Mouse (Mus musculus) cerebellum, postnatal 25 days (tissue): ENCODE results near the gene Myl6.
A peak's percentile ranks its signal among the peaks of the same experiment; 100 is the strongest.

Source experiments
- DNase-seq, 2 experiments: peaks; one replicate each; pipeline ENCODE4 v3.0.0; 2021; ENCODE audit warnings: mixed read lengths in 2 of 2

Gene Myl6

GRCm38 (mm10) chr10:128489380-128489779 is 4.6 kb downstream of the Myl6 start:
- no peak for DNase-seq

- DNase-seq, result no peak
Measured at GRCm38 (mm10) chr10:128488776-128489175, 5.2 kb downstream of the Myl6 start.

DNA sequence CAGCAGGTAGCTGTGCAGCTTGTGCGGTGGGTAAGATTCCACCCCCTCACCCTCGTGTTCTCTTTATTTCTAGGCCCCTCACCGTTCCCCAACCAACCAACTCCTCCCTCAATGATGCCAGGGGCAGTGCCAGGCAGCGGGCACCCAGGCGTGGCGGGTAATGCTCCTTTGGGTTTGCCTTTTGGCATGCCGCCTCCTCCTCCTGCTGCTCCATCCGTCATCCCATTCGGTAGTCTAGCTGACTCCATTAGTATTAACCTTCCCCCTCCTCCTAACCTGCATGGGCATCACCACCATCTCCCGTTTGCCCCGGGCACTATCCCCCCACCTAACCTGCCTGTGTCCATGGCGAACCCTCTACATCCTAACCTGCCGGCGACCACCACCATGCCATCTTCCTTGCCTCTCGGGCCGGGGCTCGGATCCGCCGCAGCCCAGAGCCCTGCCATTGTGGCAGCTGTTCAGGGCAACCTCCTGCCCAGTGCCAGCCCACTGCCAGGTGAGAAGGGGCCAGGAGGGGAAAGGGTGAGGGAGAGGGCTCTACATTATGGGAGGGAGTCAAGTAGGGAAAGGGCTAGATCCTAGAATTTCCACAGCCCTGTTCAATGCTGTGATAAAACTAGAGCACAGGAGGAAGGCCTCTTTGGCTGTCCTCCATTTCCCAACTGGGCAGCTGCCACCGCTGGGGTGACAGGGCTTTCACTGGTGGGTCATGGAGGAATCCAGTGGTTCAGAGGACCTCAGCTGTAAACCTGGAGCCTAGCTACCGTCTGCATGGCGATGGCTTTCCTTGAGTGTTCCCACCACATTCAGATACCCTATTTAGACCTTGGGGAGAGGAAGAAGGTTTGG is 5.9 kb downstream of the Myl6 start:
- DNase-seq, result peak; percentile 77 to 85

DNA sequence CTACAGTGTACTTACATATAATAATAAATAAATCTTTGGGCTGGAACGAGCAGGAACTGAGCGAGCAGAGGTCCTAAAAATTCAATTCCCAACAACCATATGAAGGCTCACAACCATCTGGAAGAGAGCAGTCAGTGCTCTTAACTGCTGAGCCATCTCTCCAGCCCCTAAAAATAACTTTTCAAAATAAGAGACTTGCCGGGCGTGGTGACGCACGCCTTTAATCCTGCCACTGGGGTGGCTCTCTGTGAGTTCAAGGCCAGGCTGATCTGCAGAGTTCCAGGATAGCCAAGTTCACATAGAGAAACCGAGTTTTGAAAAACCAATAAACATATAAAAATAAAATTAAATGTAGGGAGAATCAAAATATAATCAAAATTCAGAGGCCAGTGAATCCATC is 7.6 kb downstream of the Myl6 start:
- DNase-seq, result no peak

GRCm38 (mm10) chr10:128474366-128474765 is 19.6 kb downstream of the Myl6 start:
- DNase-seq, result no peak

GRCm38 (mm10) chr10:128460270-128460630 is 33.7 kb downstream of the Myl6 start:
- no peak for DNase-seq

DNA sequence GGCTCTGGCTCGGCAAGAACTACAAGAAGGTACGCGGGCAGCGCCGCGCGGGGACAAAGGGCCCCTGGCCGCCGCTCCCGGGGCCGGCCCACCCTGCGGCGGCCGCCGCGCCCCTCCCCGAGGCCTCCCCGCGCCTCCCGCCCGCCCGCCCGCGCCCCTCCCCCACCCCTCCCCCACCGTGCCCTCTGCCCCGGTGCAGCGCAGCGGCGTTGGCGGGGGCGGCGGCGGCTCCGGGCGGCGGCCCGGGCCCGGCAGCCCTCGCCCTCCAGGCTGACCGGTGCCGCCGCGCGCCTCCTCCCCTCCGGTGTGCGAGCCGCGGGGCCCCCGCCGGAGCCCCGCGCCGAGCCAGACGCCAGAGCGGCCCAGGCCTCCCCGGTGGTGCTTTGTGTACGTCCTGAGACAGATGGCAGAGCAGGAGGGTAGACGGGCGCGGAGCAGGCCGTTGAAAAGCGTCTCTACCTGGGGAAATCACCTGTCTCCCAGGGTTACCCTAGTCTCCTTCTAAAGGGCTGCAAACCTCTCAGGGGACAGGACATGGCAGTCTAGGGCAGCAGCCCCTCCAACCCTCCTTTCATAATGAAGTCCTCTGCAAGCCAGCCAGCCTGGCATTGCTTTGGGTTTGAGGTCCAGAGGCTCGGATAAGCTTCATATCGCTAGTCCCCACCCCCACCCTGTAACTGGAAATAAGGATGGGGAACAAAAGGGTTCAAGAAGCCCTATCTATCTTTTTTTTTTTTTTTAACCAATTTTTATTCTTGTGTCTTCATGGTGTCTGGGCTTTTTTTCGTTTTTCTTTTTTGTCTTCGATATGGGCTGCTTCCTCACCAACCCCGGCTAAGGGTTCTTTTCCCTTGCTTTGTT is 34.3 kb downstream of the Myl6 start:
- peak; percentile 76 to 79 for DNase-seq

DNA sequence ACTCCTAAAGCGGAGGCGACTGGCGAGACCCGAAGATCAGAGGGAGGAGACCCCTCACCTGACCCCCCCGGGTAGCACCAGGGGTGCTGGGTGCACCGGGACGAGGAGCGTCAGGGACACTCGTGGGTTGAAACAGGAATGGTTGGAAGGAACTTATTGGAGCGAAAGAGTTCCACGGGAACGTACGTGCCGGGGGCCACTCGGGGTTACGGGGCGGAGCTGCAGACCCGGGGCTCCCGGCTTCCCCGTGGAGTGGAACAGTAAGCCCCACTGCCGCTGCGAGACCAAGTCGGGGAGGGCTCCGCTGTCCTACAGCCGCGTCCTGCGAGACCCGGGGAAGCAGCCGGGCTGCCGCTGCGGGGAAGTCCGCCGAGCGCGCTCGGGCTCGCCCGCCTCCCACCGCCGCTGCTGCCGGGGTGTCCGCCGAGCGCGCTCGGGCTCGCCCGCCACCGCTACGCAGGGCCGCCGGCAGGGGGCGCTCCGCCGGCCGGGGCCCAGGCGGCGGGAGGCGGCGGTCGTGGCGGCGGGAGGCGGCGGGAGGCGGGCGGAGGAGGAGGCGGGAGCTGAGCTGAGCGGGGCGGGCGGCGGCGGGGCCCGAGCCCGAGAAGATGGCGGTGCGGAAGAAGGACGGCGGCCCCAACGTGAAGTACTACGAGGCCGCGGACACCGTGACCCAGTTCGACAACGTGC is 35.1 kb downstream of the Myl6 start, which contains the start of gene Smarcc2:
TSS of gene Smarcc2 (plus strand) at position 530 of the 690 bp plus-strand sequence.
- DNase-seq, result peak; percentile 91 to 95

DNA sequence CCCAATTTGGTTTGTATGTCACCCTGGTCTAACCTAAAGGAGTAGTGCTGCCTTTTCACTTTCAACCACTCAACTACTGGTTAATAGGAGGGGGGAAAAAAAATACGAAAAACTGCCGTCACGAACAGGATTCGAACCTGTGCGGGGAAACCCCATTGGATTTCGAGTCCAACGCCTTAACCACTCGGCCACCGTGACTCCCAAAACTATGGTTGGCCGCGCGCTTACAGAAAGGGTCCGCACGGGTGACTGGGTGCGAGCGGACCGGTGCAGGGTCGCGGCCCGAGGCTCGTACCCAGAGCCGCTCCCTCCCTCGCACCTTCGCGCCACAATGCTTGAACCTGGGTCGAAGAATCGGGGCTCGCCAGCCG is 35.6 kb downstream of the Myl6 start:
- DNase-seq, result peak; percentile 96 to 97

DNA sequence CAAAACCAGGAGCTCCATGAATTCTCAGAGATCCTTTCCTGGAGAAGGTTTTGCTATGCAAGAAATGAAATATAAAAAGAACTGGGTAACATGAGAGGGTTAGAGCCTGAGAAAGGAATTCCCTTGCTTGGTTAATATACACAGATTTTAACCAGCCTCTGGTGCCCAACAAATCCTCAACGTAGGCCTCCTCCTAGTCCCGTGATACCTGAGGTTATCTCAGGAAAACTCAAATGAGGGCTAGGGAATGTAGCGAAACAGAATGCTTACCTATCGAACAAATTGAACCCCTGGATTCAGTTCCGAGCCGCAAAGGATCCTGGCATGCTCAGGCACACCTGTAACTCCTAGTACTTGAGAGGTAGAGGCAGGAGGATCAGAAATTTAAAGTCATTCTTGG is 36.3 kb downstream of the Myl6 start:
- no peak for DNase-seq

- DNase-seq, result peak; percentile 74 to 84
Measured at GRCm38 (mm10) chr10:128455280-128455679, 38.7 kb downstream of the Myl6 start.

GRCm38 (mm10) chr10:128454471-128454870 is 39.5 kb downstream of the Myl6 start:
- DNase-seq, result no peak

DNA sequence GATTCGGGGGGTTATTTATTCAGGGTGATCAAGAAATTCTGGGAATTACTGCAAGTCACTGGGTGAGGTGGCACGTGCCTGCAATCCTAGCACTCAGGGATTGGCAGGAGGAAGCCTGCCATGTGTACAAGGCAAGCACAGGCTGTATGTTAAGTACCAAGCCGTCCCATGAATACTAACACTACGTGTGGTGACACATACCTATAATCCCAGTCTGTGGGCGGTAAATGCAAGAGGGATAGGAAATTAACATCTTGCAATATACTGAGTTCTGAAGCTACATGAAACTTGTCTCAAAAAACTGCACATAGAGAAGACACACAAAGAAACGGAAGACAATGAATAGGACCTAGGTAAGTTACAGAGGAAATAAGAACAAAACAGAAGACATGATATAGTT is 42.9 kb downstream of the Myl6 start:
- no peak for DNase-seq

- no peak for DNase-seq
Measured at GRCm38 (mm10) chr10:128445407-128445806, 48.5 kb downstream of the Myl6 start.

GRCm38 (mm10) chr10:128444354-128444753 is 49.6 kb downstream of the Myl6 start:
- DNase-seq, result no peak

GRCm38 (mm10) chr10:128442718-128443117 is 51.2 kb downstream of the Myl6 start:
- no peak for DNase-seq

GRCm38 (mm10) chr10:128441324-128442119 is 52.4 kb downstream of the Myl6 start:
- DNase-seq, result peak; percentile 40 to 66
